Mouse (Mus musculus): ENCODE measurements around the gene Stac.

The Stac gene

GRCm38 (mm10) chr9:111587527-111587926 is 102.6 kb downstream of the Stac start:
- no peak for DNase-seq

DNA sequence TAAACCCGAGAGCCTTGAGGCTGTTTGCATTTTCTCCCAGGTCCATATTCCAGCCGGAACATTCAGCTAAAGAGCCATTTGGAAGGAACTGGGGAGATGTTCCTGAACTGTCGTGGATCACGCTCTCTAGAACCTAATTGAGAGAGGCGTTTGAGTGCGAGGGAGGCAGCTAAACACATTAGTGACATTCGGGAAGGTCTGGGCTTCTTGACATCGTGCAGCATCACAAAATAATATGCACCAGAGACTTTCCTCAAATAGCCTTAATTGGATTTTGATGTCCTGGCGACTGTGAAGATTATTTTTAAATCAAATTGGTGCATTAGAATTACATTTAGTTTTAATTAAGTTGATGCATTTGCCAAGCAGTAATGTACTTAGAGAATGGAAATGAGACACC is 111.4 kb downstream of the Stac start:
- DNase-seq: no peak

DNA sequence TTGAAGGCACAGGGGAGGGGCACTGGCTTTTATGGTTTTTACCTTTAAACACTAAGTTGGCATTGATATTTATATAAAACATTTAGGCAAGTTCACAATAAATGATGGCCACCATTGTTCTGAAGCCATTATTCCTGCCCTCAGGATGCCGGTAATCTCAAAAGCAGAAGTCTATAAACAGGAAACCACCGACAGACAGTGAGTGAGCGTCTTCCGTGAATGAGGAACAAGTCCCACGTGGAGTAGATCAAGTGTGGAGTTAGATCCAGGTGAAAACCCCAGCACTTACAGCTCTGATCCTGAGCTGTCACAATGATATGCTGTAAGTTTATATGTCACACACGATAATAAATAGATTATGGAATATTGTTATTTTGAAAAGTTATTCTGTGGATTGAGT is 112.7 kb downstream of the Stac start:
- no peak for DNase-seq

DNA sequence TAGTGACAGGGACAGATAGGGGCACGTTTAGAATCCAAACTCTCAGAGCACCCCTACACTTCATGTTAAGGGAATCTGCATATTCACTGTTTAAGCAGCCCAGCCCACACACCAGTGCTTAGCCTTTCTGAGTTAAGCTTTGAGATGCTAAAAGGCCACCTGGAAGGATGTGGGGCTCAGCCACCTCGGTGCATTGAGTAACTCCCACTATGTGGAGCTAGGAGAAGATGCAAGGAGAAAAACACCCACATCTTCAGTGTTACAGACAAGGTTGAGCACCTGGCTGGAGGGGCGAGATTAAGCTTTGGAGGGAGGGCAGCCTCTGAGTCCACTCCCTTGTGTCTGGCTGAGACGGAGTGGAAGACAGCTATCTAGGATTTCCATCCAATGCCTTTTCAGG is 114.3 kb downstream of the Stac start:
- no peak for DNase-seq

DNA sequence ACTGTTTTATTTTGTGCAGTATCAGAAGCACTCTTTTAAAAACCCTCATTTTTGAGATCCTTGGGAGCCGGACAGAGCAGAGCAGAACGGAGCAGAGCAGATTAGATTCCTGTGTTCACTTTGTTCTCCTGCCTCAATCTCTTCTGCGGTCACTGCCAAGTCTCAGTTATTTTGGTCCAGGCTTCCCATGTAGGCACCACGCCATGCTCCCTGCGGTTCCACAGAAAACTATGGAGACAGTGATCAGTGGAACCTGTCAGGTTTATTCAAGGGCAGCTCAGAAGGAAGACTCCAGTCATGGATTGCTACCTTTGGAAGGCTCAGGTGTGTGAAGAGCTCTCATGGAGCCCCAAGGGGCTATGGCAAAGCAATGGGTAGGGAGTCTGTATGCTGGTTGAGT is 116.3 kb downstream of the Stac start:
- no peak for DNase-seq

GRCm38 (mm10) chr9:111571619-111572018 is 118.5 kb downstream of the Stac start:
- DNase-seq: peak; percentile 38

- DNase-seq: no peak
Measured at GRCm38 (mm10) chr9:111564176-111564575, 126.0 kb downstream of the Stac start.

- DNase-seq: no peak
Measured at GRCm38 (mm10) chr9:111563226-111563625, 126.9 kb downstream of the Stac start.

DNA sequence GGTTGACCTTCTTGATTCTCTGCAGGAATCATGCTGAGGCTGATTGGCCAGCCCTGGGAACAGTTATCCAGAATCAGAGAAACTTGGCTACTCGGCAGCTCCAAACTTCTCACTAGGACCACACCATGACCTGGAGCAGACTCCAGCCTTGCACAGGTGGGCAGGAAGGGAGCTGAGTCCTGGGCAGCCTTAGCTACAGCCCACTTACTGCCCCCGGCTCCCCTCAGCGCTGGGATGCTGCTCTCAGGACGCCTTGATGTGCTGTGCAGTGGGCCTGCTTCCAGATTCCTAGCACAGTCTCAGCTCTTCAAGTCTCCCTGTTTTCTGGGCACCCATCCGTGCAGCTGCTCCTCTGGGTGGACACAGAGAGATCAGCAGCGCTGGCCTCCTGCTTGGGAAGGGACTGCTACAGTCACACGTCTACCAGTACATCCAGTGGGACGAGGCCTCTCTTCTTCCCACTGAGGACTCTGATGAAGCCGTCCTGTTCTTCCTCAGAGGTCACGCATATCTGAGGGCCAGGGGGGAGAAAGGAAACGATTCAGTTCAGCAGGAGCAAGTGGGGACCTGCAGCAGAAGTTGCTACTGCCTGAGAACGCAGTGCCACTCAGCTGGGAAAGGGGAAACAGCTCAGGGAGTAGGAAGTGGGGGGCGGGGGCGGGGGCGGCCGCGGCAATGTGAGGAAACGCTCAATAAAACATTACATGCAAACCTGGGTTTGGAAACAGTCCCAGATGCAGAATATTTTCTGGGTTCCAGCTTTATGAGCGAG is 127.7 kb downstream of the Stac start:
- no peak for DNase-seq

DNA sequence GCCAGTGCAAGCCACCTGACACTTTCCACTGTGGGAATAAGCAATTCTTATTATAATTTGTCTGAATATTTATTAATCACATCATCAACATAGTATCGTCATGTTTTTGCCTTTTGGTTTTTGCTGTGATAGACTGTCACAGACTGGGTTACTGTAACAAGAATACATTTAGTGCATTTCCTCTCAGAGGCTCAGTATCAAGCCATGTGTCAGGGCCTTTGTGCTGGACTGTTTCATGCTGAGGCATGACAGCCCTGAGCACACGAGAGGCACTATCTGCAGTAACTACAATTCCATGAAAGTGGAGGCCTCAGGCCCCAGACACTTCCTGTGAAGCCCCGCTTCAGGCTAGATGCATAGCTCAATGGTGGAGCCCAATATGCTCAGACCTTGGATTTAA is 133.4 kb downstream of the Stac start:
- DNase-seq: no peak

GRCm38 (mm10) chr9:111552865-111553264 is 137.3 kb downstream of the Stac start:
- no peak for DNase-seq

DNA sequence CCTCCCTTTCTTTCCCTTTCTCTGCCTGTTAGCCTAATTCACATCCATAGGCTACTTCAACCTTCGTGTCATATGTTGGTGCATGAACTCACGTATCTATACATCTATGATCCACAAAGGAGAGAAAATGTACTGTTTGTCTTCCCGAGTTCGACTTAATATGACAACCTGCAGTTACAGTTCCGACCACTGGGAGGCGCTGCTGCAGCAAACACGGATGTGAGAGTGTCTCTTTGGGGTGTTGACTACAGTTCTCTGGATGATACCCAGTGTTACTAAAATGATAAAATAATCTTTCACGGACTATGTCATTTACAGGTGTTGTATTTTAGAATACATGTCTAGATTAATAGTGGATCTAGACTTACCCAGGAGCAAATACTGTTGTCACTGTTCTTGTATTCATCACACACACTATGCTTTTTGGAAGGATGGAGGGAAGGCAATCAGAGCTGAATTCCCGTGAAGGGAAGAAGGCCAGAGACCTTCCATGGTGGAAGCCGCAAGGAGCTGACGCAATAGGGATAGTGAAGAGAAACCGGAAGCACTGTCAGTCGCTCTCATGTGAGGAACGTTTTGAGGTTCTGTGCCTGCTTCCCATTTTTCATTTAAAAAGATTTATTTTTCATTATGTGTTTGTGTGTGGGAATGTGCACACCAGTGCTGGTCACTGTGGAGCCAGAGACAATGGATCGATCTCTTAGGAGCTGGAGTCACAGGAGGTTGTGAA is 138.5 kb downstream of the Stac start:
- peak; percentile 60 for DNase-seq

DNA sequence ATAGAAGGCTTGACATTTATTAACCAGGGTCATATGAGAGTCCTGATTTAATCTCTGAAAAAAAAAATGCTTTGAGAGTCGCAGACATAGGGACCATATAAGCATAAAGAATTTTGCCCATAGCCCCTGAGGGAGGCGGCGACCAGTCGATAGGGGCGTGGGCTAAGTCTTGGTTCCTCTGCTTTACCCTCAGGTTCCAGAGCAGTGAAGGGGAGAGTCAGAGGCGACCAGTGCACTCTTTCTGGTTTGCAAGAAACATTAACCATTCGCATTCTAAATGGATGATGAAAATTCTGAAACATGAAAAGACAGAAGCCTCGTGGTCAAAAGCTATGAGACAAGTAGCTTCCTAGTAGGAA is 139.2 kb downstream of the Stac start:
- no peak for DNase-seq

GRCm38 (mm10) chr9:111550281-111550962 is 139.7 kb downstream of the Stac start:
- no peak for DNase-seq

GRCm38 (mm10) chr9:111542663-111543062 is 147.5 kb downstream of the Stac start:
- DNase-seq: no peak

DNA sequence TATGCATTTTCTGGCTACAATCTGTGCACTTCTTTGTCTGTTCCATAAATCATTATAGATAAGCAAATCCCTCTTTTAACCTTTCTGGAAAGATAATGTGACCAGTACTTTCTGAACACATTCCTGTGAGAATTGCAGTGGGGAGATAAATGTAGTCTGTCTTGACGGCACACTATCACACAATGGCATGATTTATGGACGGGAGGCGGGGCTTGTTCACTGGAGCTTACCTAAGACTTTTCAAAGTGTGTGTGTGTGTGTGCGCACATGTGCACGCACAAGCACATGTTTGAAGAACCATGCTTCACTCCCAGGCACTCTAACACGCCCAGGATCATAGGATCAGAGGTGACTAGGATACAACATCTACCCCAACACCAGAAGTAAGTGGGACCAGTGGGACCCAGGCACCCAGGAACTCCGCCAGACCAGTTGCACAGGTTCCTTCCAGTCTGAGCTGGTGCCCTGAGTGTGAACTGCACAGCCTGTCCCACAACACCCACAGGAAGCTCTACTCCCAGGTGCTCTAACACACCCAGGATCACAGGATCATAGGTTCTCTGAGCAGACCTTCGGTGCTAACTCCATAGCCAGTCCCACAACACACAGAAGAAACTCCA is 154.6 kb downstream of the Stac start:
- DNase-seq: no peak

DNA sequence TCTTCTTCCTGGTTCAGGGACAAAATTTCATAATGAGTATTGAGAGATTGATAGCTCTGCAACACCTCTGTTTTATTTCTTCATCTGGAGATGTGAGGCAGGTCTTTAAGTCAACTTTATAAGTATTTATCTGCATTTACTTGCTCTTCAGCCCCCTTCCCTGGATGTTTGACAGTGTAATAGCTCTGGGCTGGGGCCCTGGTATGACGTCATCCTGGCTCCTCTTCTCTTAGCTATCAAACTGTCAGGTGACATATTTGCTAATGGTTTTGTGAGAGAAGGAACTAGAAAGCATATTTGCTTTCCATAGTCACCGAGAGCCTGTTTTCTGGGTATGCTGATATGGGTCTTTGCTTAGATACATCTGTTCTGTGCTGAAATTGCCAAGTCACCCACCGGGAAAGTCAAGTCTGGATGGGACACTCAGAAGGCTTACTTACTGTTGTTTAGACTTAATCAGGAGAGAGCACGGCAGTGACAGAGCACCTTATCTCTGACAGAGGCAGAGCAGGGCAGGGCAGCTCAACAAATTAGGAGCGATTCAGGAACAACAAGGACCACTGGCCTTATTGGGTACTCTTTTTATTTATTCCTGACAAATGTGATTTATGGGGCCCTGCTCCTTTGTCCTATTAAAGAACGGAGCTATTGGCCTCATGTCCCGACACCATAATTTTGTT is 155.3 kb downstream of the Stac start:
- no peak for DNase-seq

- DNase-seq: no peak
Measured at GRCm38 (mm10) chr9:111523871-111524270, 166.3 kb downstream of the Stac start.

DNA sequence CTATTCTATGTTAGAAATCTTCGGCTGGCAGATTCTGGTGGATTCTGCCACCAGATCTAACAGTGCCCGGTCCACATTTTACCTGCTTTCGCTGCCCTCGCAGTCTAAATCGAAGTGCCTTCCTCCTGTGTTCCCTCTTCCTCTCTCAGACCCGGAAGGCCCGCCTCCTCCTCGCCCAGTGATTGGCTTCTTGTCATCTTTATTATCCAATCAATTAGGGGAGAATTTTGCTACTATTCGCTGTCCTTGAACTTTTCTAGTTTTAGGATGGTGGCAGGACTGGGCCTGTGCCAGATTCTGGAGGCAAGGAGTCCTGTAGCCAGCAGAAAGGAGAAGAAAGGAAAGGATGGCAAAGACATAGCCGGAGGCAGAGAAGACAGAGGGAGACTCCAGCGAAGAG is 167.0 kb downstream of the Stac start:
- no peak for DNase-seq

- DNase-seq: no peak
Measured at GRCm38 (mm10) chr9:111522226-111522625, 167.9 kb downstream of the Stac start.

GRCm38 (mm10) chr9:111515536-111515935 is 174.6 kb downstream of the Stac start:
- no peak for DNase-seq

DNA sequence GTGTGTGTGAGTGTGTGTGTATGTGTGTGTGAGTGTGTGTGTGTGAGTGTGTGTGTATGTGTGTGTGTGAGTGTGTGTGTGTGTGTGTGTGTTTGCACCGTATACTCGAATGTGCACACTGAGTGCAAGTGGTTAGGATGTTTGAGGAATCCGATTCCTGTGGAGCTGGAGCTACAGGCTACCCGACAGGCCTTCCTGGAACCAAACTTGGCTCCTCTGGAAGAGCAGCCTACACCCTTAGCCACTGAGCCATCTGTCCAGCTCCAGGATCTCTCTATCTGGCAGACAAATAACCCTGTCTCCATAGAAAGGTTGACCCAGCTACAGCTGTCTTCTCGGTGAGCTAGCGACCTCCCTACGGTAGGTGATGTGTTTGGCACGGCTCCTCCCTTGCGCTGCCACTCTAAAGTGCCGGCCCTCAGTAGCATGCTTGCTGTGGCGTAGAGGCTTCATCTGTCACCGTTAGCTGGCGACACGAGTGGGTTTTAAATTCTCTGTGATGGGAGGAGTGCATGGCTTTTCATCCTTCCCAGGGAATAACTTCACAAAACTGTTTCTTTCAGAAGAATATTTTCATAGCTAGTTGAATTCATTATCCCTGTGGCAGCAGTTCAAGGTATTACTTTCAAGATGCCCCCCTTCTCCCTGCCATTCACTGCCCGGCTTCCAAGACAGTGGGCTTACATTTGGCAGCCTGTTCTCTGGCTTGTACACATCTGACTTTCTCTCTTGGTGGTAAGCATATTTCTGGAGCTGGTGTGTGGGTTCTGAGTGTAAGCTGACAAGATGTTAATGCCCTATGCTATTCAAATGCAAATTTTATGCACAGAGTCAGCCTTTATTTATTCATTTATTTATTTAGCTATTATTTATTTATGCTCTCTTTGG is 175.3 kb downstream of the Stac start:
- no peak for DNase-seq
